Mouse (Mus musculus) forebrain, embryonic 11.5 days (tissue): Measurements from ENCODE around the gene Comtd1. TPM values are rescaled to one million over a fixed set of nuclear protein-coding genes. Genes with fewer than 3 reads are reported as not detected.

ENCODE experiments used
- ATAC-seq: fragments of 200-750 bp; cut with Nextera tagmentation; replicated peaks from 2 replicates; pipeline ENCODE4 v1.8.0; 2017; ENCODE audit warnings: moderate TSS enrichment; ENCODE audit not compliant: low FRiP score
- DNase-seq: peaks from one replicate; pipeline ENCODE4 v3.0.0-alpha.2; 2017; ENCODE audit warnings: low spot score
- H3K27ac ChIP-seq: fragments of 300-500 bp; sonication (generic); 2 replicates; pipeline ENCODE4 v1.5.1; 2014; ENCODE audit warnings: low read depth, low read length
- H3K27me3 ChIP-seq: fragments of 300-500 bp; sonication (generic); 2 replicates; pipeline ENCODE4 v1.6.1; 2014; ENCODE audit warnings: mild to moderate bottlenecking, low read length, mixed read lengths; ENCODE audit not compliant: control insufficient read depth, insufficient read depth
- H3K36me3 ChIP-seq: fragments of 300-500 bp; sonication (generic); 2 replicates; pipeline ENCODE4 v1.6.1; 2014; ENCODE audit warnings: mild to moderate bottlenecking, low read length, moderate library complexity, mixed read lengths; ENCODE audit not compliant: control insufficient read depth, insufficient read depth
- H3K4me1 ChIP-seq: fragments of 300-500 bp; sonication (generic); replicated peaks from 2 replicates; pipeline ENCODE4 v1.6.1; 2014; ENCODE audit warnings: low read length, mixed read lengths; ENCODE audit not compliant: control insufficient read depth, insufficient read depth
- H3K4me2 ChIP-seq: fragments of 300-500 bp; sonication (generic); 2 replicates; pipeline ENCODE4 v1.6.1; 2014; ENCODE audit warnings: low read depth, mild to moderate bottlenecking, low read length, moderate library complexity, mixed read lengths; ENCODE audit not compliant: severe bottlenecking
- H3K4me3 ChIP-seq: fragments of 300-500 bp; sonication (generic); 2 replicates; pipeline ENCODE4 v1.5.1; 2014; ENCODE audit warnings: low read depth, low read length
- H3K9ac ChIP-seq: fragments of 300-500 bp; sonication (generic); 2 replicates; pipeline ENCODE4 v1.6.1; 2014; ENCODE audit warnings: low read length
- H3K9me3 ChIP-seq: fragments of 300-500 bp; sonication (generic); 2 replicates; pipeline ENCODE4 v1.6.1; 2016; ENCODE audit warnings: low read length, mixed read lengths; ENCODE audit not compliant: control insufficient read depth
- WGBS: fragments of 180-500 bp; shearing (Covaris S2); extraction: QIAGEN DNeasy Blood & Tissue Kit; methylation state at CpG from one replicate; pipeline ENCODE4 v1.1.7; 2014; 5-methylcytosine and 5-hydroxymethylcytosine counted together
- polyA plus RNA-seq: library from polyadenylated mRNA; unstranded; fragments of >200 nt; fragmentation: Nextera tagmentation; extraction: Ambion mirVana; gene quantifications from 2 replicates; pipeline ENCODE4 v1.2.1, GENCODE M21; 2014

Comtd1 gene
- polyA plus RNA-seq, 1 experiment from 2014 or later: 11.9 TPM

DNA sequence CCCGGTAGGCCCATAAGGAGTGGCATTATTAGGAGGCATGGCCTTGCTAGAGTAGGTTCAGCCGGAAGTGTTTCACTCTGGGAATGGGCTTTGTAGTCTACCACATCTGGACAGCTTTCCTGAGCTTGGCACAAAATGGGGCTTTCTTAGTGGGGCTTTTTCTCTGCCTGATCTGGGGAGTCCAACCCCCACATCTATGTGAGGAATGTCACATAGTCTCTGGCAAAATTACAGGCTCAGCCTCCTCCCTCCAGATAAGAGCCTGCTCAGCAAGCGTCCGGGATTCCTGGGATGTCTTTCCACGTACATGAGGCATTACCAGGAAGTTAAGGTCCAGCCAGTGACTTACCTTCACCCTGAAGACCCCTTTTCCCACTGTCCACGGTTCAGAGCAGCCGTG is 24.9 kb downstream of the Comtd1 start:
- Histone ChIP-seq H3K9me3 (no peaks in the 10 kb centered on the region), H3K27me3 (no peaks in the 10 kb centered on the region), H3K4me2 (no peak overlapping the region), H3K4me3 (no peak overlapping the region), H3K4me1 (no peaks in the 10 kb centered on the region), H3K9ac (no peak overlapping the region), H3K36me3 (no peaks in the 10 kb centered on the region), H3K27ac (no peak overlapping the region)
- DNase-seq (no peak), ATAC-seq (no peak)
- WGBS: 87% methylated on average over 7 of the region's 7 CpGs

DNA sequence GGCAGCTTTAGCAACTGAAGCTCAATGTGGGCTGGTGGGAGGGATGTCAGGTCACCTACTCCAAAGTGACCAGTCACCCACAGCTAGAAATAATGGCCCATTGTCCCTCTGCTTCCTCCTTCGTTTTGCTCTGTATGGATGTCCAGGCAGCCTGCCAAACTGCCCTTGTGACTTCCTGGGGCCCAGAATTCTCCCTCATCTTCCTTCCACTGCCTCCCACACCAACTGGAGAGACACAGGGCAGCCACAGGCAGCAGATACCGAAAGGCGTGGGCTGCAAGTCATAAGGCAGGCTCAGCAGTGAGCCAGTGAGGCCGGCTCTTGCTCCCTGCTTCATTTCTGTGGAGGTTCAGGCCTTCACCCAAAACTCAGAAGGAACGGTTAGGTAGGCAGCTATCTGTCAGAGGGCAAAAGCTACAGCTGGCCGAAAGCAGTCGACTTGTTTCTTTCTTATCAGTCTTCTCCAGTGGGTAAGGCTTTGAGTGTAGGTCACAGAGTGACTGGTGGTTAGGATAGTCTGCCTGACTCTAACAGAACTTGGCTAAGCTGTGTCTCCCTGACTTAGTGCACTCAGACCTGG is 25.9 kb downstream of the Comtd1 start:
- Histone ChIP-seq H3K4me3 (no peak overlapping the region), H3K4me2 (no peak overlapping the region), H3K9me3 (no peaks in the 10 kb centered on the region), H3K4me1 (no peaks in the 10 kb centered on the region), H3K27ac (0 out of 2 replicates have a peak overlapping the region, but pooled peaks have one; percentile 1), H3K27me3 (no peaks in the 10 kb centered on the region), H3K36me3 (no peaks in the 10 kb centered on the region), H3K9ac (no peak overlapping the region)
- 72% methylated on average over 7 of the region's 7 CpGs for WGBS
- no peak for ATAC-seq
- DNase-seq: no peak

- Histone ChIP-seq H3K27ac (no peak overlapping the region), H3K4me3 (no peak overlapping the region), H3K9me3 (no peaks in the 10 kb centered on the region), H3K36me3 (no peaks in the 10 kb centered on the region), H3K4me2 (no peak overlapping the region), H3K27me3 (no peaks in the 10 kb centered on the region), H3K4me1 (no peaks in the 10 kb centered on the region), H3K9ac (no peak overlapping the region)
- whole genome bisulfite sequencing: 73% methylated on average over 7 of the region's 7 CpGs
- DNase-seq (no peak), ATAC-seq (no peak)
Measured at GRCm38 (mm10) chr14:21822307-21822706, 26.5 kb downstream of the Comtd1 start.

DNA sequence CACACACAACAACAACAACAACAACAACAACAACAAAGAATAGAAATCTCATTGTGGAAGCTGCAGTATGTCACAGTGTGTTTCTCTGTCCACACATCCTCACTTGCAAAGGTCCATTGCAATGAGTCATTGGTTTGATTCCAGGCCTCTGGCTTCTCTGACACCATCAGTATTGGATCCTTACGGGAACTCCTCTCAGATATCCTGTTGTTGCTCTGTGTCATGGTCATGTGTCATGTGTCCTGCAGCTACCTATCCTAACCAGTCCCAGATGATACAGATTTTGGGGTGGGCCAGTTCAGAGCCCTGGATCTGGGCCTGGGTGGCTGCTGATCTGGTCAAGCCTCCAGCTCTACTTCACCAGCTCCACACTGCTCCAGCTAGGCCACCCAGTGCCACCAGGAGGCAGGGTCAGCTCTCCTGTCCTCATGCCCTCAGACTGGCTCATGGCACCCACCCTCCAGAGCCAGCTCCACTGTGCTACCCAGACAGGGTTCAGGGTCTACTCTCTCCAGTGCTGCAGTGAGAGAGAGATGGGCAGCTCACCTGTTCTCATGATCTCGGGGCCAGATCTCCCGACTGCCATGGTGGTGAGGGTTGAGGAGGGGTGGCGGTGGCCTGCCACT is 27.8 kb downstream of the Comtd1 start:
- no peak overlapping the region for H3K9ac ChIP-seq
- H3K4me2 ChIP-seq: no peak overlapping the region
- no peak overlapping the region for H3K4me3 ChIP-seq
- no peak for DNase-seq
- H3K36me3 ChIP-seq: no peaks in the 10 kb centered on the region
- no peak overlapping the region for H3K27ac ChIP-seq
- H3K9me3 ChIP-seq: no peaks in the 10 kb centered on the region
- no peak for ATAC-seq
- no peaks in the 10 kb centered on the region for H3K27me3 ChIP-seq
- H3K4me1 ChIP-seq: no peaks in the 10 kb centered on the region
- 87% methylated on average over 4 of the region's 4 CpGs for WGBS

- no peaks in the 10 kb centered on the region for H3K4me1 ChIP-seq
- no peak overlapping the region for H3K4me2 ChIP-seq
- DNase-seq (no peak), ATAC-seq (no peak)
- H3K27me3 ChIP-seq: no peaks in the 10 kb centered on the region
- no peaks in the 10 kb centered on the region for H3K36me3 ChIP-seq
- no peak overlapping the region for H3K4me3 ChIP-seq
- no peak overlapping the region for H3K9ac ChIP-seq
- no peak overlapping the region for H3K27ac ChIP-seq
- WGBS: 40% methylated on average over 4 of the region's 4 CpGs
- H3K9me3 ChIP-seq: no peaks in the 10 kb centered on the region
Measured at GRCm38 (mm10) chr14:21817453-21817852, 31.3 kb downstream of the Comtd1 start.

GRCm38 (mm10) chr14:21816255-21816654 is 32.5 kb downstream of the Comtd1 start:
- ATAC-seq: no peak
- H3K4me2 ChIP-seq: no peak overlapping the region
- 83% methylated on average over 3 of the region's 3 CpGs for WGBS

GRCm38 (mm10) chr14:21814606-21815005 is 34.2 kb downstream of the Comtd1 start:
- Histone ChIP-seq H3K27ac (no peak overlapping the region), H3K4me2 (no peak overlapping the region), H3K9me3 (no peaks in the 10 kb centered on the region), H3K4me1 (no peaks in the 10 kb centered on the region), H3K4me3 (no peak overlapping the region), H3K36me3 (no peaks in the 10 kb centered on the region), H3K9ac (no peak overlapping the region), H3K27me3 (no peaks in the 10 kb centered on the region)
- ATAC-seq (no peak), DNase-seq (no peak)
- WGBS: 93% methylated on average over 4 of the region's 4 CpGs

More at GRCm38 (mm10) chr14:21816255-21816654, 32.5 kb downstream of the Comtd1 start:
- H3K27ac ChIP-seq: no peak overlapping the region
- H3K36me3 ChIP-seq: no peaks in the 10 kb centered on the region
- H3K9ac ChIP-seq: no peak overlapping the region
- H3K27me3 ChIP-seq: no peaks in the 10 kb centered on the region
- DNase-seq: no peak
- no peaks in the 10 kb centered on the region for H3K4me1 ChIP-seq
- H3K9me3 ChIP-seq: no peaks in the 10 kb centered on the region
- H3K4me3 ChIP-seq: no peak overlapping the region

DNA sequence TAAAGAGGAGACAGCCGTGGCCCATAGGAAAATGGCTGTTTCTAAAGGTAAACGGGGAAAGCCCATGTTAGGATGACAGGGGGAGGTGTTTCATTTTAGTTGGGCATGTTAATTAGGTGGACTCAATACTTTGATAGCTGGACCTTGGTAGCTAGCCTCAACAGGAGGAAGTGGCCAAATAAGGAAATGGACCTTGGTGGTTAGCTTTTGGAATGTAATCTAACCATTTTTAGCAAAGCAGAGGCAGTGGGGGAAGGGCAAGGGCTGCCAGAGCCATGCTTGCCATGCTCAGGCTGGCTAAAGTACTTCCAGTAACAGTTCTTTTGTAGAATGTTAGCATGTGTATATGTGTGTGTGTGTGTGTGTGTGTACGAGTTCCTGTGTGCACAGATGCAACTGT is 34.9 kb downstream of the Comtd1 start:
- Histone ChIP-seq H3K36me3 (no peaks in the 10 kb centered on the region), H3K9me3 (no peaks in the 10 kb centered on the region), H3K27ac (no peak overlapping the region), H3K4me3 (no peak overlapping the region), H3K9ac (no peak overlapping the region), H3K4me1 (no peaks in the 10 kb centered on the region), H3K27me3 (no peaks in the 10 kb centered on the region), H3K4me2 (no peak overlapping the region)
- 88% methylated on average over 3 of the region's 3 CpGs for WGBS
- DNase-seq: no peak
- no peak for ATAC-seq

DNA sequence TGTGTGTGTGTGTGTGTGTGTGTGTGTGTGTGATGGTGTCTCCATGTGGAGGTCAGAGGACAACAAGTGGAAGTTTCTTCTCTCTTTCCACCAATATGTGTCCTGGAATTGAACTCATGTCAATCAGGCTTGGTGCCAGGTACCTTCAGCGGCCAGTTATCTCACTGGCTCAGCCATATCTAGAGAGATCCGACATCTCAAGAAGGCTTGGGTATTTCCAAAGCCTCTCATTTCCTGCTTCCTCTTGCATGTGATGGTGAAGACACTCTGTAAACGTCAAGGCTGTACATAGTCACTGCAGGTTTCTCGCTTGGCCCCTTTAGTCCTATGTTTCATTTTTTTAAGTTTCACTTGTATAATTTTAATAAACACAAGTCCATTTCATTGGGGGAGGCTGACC is 35.6 kb downstream of the Comtd1 start:
- no peak overlapping the region for H3K4me3 ChIP-seq
- H3K27ac ChIP-seq: no peak overlapping the region
- H3K36me3 ChIP-seq: no peaks in the 10 kb centered on the region
- H3K4me2 ChIP-seq: no peak overlapping the region
- no peak overlapping the region for H3K9ac ChIP-seq
- 93% methylated on average over 4 of the region's 4 CpGs for WGBS
- no peaks in the 10 kb centered on the region for H3K4me1 ChIP-seq
- H3K27me3 ChIP-seq: no peaks in the 10 kb centered on the region
- no peaks in the 10 kb centered on the region for H3K9me3 ChIP-seq
- ATAC-seq (no peak), DNase-seq (no peak)
